Mouse (Mus musculus) cortical plate, adult 2 months (tissue): ENCODE data around the gene Pawr.

Experiments
- CTCF ChIP-seq: fragments of 200-500 bp; IDR thresholded peaks from 2 replicates; pipeline ENCODE4 v1.5.1; 2011; ENCODE audit warnings: mild to moderate bottlenecking, control low read depth, low read length; ENCODE audit not compliant: insufficient read depth; ENCODE audit errors: extremely low read depth
- POLR2A ChIP-seq: fragments of 200-500 bp; IDR thresholded peaks from 2 replicates; pipeline ENCODE4 v1.6.1; 2011; ENCODE audit warnings: mild to moderate bottlenecking, low read length, control low read depth; ENCODE audit not compliant: insufficient read depth; ENCODE audit errors: extremely low read depth

DNA sequence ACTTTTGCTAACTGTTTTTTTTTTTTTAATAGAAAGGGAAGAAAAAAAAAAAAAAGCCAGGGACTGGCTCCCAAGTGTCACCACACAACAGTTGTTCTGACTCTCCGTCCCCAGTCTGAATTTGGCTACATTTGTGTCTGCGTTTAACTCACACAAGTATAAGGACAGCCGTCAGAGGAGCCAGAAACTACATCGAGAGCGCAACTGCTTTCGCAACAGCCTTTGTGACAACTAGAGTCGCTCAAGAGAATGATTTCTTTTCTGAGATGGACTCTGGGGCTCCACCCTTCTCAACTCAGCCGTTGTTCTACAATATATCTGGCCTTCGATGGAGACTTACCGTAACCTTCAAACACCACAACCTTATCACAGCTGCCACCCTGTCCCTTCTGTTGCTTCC, 115.3 kb downstream of the Pawr start:
- no peak for TF ChIP-seq POLR2A
- TF ChIP-seq CTCF, result no peak
